Mouse (Mus musculus) lung, embryonic 15.5 days (tissue): ENCODE measurements around the gene Leng1. TPM values are rescaled to one million over a fixed set of nuclear protein-coding genes. Genes with fewer than 3 reads are reported as not detected.
"Not testable (repeated sequence)": the region's sequence is repeated elsewhere in the genome, so short reads cannot be mapped to it uniquely, and the experiment has no call there.

Source experiments
- ATAC-seq: fragments of 200-750 bp; cut with Nextera tagmentation; 2 replicates; pipeline ENCODE4 v1.8.0; 2017; ENCODE audit warnings: moderate number of reproducible peaks, borderline replicate concordance; ENCODE audit not compliant: low FRiP score, low TSS enrichment; ENCODE audit errors: extremely low read depth
- H3K27ac ChIP-seq: fragments of 300-500 bp; sonication (generic); 2 replicates; pipeline ENCODE4 v1.5.1; 2015; ENCODE audit warnings: moderate library complexity, mild to moderate bottlenecking, inconsistent platforms
- H3K27me3 ChIP-seq: fragments of 300-500 bp; sonication (generic); 2 replicates; pipeline ENCODE4 v1.6.1; 2015; ENCODE audit warnings: inconsistent platforms
- H3K36me3 ChIP-seq: fragments of 300-500 bp; sonication (generic); 2 replicates; pipeline ENCODE4 v1.6.1; 2015; ENCODE audit warnings: inconsistent platforms
- H3K4me1 ChIP-seq: fragments of 300-500 bp; sonication (generic); 2 replicates; pipeline ENCODE4 v1.6.1; 2015; ENCODE audit warnings: inconsistent platforms
- H3K4me2 ChIP-seq: fragments of 300-500 bp; sonication (generic); 2 replicates; pipeline ENCODE4 v1.6.1; 2015; ENCODE audit warnings: inconsistent platforms, mild to moderate bottlenecking, moderate library complexity
- H3K4me3 ChIP-seq: fragments of 300-500 bp; sonication (generic); 2 replicates; pipeline ENCODE4 v1.5.1; 2015; ENCODE audit warnings: mild to moderate bottlenecking, inconsistent platforms
- H3K9ac ChIP-seq: fragments of 300-500 bp; sonication (generic); 2 replicates; pipeline ENCODE4 v1.6.1; 2015; ENCODE audit warnings: inconsistent platforms
- H3K9me3 ChIP-seq: fragments of 300-500 bp; sonication (generic); 2 replicates; pipeline ENCODE4 v1.6.1; 2016; ENCODE audit warnings: inconsistent platforms
- WGBS: fragments of 180-500 bp; shearing (Covaris S2); methylation state at CpG from one replicate; pipeline ENCODE4 v1.1.7; 2015; 5-methylcytosine and 5-hydroxymethylcytosine counted together
- polyA plus RNA-seq: library from polyadenylated mRNA; unstranded; fragments of >200 nt; fragmentation: Nextera tagmentation; extraction: Ambion mirVana; gene quantifications from 2 replicates; pipeline ENCODE4 v1.2.1, GENCODE M21; 2015

Gene Leng1
- 15.0 and 15.8 TPM in 2 replicates for polyA plus RNA-seq

DNA sequence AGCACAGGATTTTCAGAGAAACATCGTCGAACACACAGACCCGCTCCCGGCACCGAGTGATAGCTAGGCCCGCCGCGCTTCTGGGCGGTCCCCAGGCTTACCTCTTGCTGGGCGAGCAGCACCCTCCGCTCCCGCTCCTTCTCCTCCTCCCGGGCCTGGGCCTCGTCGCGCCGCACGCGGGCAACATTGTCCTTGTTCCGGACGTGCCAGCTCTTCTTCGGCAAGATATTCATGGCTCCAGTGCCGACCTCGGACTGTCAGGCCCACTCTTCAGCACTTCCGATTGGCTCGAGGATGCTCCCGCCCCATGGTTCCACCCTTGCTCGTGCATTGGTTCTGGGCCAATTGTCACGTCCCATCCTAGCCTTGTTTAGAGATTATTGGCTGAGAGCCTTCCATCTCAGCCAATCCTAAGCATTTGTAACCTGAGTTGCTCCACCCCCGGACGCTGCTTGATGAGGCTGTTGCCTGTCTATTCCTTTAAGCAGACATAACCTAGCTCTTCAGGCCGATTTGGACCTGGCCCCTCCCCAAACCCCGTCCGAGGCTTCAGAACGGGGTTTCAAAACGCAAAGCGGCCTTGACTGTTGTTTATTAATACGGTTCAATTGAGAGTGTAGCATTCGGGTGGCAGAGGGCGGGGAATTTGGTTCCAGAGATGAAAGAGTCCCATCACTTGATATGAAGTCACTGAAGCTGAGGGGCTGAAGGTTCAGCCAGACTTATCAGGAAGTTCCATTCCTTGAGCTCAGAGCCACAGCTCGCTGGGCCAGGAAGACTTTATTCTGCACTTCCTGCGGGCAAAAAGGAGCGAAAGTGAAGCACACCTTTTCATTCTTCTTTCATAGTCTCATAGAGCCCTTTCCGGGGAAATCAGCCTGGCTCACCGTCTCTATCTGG lies at the start of gene Leng1:
Leng1 (minus strand) TSS at position 626 of the 900 bp plus-strand sequence.
- Histone ChIP-seq H3K4me1 (peaks cover 35% of the 10 kb centered on the region), H3K4me3 (peak within 1 kb of the TSS; percentile 55), H3K27me3 (no peaks in the 10 kb centered on the region), H3K36me3 (peaks cover 27% of the 10 kb centered on the region), H3K27ac (peak within 1 kb of the TSS; percentile 91), H3K9me3 (no peaks in the 10 kb centered on the region), H3K4me2 (peak within 1 kb of the TSS; percentile 69), H3K9ac (peak within 1 kb of the TSS; percentile 65)
- peak; percentile 98 for ATAC-seq
- WGBS = 2% methylated on average over 45 of the region's 45 CpGs

DNA sequence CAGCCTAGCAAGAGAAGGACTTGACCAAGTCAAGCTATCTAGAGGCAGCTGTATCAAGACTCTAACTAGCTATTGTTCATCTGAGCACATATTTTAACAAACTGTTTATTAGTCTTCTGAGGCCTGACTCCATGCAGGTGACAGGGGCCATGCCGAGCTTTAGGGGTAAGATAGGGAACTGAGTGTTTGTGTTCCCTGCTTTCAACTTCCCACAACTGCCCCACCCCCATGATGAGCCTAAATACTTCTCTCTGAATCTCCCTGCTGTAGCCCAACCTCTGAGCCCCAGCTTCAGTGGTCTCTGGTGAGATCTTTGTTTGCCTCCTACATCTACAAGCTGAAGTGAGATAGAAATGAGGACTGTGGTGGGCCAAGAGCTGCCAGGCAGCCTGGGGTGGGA lies 49.6 kb upstream of the Leng1 start:
- Histone ChIP-seq H3K4me3 (no peak overlapping the region), H3K9ac (no peak overlapping the region), H3K9me3 (no peaks in the 10 kb centered on the region), H3K4me1 (no peaks in the 10 kb centered on the region), H3K4me2 (no peak overlapping the region), H3K27ac (no peak overlapping the region), H3K27me3 (no peaks in the 10 kb centered on the region), H3K36me3 (no peaks in the 10 kb centered on the region)
- WGBS = 15% methylated on average over 1 of the region's 1 CpGs
- no peak for ATAC-seq

DNA sequence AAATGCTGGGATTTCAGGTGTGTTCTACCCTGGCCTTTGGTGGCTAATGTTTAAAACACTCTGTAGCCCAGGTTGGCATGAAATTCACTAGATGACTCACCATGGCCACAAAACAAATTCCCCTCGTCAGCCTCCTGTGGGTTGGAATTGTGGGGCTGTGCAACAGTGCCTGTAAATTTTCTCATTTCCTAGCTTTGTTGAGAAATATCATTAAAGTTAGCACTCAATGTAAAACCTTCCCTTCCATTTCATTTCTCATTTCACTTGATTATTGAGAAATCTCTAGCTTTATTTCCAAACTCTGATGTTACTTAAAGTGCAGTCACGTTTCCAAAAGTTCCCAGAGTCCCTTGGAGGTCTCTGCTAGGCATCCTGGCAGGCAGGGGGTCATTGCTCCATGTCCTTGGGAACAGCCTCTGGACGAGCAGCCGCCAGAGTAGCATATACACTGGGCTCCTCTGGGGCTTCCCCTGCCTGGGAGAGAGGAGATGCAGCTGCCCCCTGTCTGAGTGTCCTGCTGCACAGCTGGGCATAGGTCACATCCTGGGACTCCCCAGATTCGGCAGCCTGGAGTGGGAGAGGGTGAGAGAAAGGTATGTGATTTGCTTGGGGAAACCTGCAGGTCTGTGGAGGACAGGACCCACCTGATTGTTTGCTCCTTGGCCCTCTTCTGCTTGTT lies 46.8 kb upstream of the Leng1 start:
- no peak for ATAC-seq
- 19% methylated on average over 5 of the region's 5 CpGs for WGBS
- no peak overlapping the region for H3K27ac ChIP-seq
- peaks cover 9% of the 10 kb centered on the region; the same call in 1 of the 2 replicates for H3K36me3 ChIP-seq
- H3K4me3 ChIP-seq = no peak overlapping the region
- H3K4me1 ChIP-seq = no peaks in the 10 kb centered on the region
- H3K9ac ChIP-seq = no peak overlapping the region
- H3K9me3 ChIP-seq = no peaks in the 10 kb centered on the region
- H3K27me3 ChIP-seq = no peaks in the 10 kb centered on the region
- H3K4me2 ChIP-seq = no peak overlapping the region

DNA sequence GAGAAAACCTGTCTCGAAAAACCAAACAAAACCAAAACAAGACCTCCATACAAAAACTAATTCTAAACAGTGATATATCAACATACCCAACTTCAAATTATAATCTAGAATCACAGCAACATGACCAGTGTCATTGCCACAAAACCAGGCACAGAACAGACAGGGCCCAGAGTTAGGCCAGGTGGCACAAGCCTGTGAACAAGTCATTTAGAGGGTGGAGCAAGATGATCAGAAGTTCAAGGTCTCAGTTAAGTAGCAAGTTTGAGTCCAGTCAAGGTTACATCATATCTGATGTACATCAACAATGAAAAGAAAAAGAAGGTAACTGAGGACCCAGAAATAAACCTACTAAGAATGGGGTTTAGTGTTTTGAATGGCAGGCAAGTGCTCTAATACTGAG lies 43.4 kb upstream of the Leng1 start:
- ATAC-seq = no peak
- peaks cover 23% of the 10 kb centered on the region for H3K36me3 ChIP-seq

DNA sequence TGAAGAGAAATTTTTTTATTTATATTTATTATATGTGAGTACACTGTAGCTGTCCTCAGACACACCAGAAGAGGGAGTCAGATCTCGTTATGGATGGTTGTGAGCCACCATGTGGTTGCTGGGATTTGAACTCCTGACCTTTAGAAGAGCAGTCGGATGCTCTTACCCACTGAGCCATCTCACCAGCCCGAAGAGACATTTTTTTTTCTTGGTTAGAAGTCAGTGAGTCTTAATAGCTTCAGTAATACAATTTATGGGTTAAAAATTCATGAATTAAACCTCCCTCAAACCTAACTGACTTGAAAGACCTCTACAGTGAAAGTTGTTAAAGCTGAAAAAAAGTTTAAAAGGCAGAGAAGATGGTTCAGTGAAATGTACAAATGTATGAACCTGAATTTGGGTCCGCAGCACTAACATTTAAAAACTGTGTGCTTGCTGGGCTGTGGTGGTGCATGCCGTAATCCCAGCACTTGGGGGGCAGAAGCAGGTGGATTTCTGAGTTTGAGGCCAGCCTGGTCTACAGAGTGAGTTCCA lies 42.9 kb upstream of the Leng1 start:
- H3K4me2 ChIP-seq, H3K27me3 ChIP-seq, H3K27ac ChIP-seq, H3K9ac ChIP-seq, H3K4me3 ChIP-seq, H3K9me3 ChIP-seq, ATAC-seq: not testable (repeated sequence)
- WGBS = 32% methylated on average over 5 of the region's 5 CpGs
- H3K36me3 ChIP-seq = peaks cover 23% of the 10 kb centered on the region
- peaks cover 19% of the 10 kb centered on the region for H3K4me1 ChIP-seq

More for the DNA sequence above, 43.4 kb upstream of the Leng1 start:
- no peaks in the 10 kb centered on the region for H3K9me3 ChIP-seq
- H3K27me3 ChIP-seq = no peaks in the 10 kb centered on the region
- H3K4me3 ChIP-seq = no peak overlapping the region
- H3K27ac ChIP-seq = no peak overlapping the region; the same call in 1 of the 2 replicates
- WGBS = 73% methylated on average over 1 of the region's 1 CpGs
- H3K4me2 ChIP-seq = no peak overlapping the region
- H3K4me1 ChIP-seq = peaks cover 19% of the 10 kb centered on the region
- no peak overlapping the region for H3K9ac ChIP-seq

DNA sequence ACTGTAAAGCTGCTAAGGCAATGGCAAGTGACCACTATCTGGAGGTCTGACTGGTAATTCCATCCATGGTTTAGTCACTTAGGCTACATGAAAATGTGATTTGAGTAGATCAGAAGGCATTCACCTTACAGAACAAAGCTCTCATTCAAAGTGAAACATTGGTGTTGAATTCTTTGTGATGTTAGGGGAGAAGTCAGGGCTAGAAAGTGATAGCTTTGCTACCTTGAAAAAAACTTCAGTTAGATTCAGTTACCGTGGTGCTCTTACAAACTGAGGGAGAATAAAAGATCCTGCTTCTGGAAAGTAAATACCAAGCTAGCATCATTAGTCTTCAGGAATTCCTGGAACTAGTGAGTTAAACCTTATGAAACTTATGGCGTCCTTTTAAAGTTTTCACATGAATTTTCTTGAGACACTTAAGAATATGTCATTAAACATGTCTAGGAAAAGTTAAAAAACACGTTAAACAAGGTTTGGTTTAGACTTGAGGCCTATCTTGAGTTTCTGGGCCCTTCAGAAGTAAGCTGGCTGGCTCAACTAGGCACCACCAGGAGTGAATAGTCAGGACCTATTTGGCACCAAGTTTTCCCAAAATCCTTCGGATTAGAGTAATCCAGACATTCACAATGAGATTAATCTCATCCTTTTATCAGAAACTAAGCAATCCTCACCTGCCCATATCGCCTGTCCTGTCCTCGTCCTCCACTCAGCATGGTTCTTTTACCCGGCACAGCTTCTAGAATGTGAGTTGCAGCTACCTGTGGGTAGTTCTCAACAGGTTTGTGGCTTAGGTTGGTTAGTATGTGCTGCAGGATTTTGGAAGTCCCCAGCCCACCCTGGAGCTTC lies 42.2 kb upstream of the Leng1 start:
- H3K27ac ChIP-seq = no peak overlapping the region
- 38% methylated on average over 7 of the region's 7 CpGs for WGBS

DNA sequence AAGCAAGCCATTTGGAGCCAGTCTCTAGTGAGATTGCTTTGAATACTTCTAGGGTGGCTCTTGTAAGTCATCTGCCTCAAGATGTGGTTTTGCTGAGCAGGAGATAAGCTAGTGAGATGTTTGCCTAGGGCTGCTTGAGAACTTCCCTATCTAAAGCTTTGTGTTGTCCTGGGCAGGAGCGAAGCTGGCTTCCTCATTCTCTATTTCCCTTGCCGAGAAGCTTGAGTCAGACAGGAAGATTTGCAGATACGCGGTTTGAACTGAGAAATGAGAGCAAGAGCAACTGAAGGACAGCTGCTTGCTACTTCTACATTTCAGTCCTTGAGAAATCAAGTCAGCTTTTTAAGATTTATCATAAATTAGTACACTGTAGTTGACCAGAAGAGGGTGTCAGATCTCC lies 41.4 kb upstream of the Leng1 start:
- Histone ChIP-seq H3K4me3 (no peak overlapping the region), H3K36me3 (peaks cover 23% of the 10 kb centered on the region), H3K27ac (0 out of 2 replicates have a peak overlapping the region, but pooled peaks have one; percentile 23), H3K9me3 (no peaks in the 10 kb centered on the region), H3K27me3 (no peaks in the 10 kb centered on the region), H3K9ac (no peak overlapping the region; the same call in 1 of the 2 replicates), H3K4me2 (no peak overlapping the region), H3K4me1 (peaks cover 24% of the 10 kb centered on the region)
- no peak for ATAC-seq
- WGBS = 52% methylated on average over 4 of the region's 4 CpGs

More for the DNA sequence above, 42.2 kb upstream of the Leng1 start:
- Histone ChIP-seq H3K27me3 (no peaks in the 10 kb centered on the region), H3K4me3 (no peak overlapping the region), H3K4me2 (no peak overlapping the region), H3K9me3 (no peaks in the 10 kb centered on the region), H3K36me3 (peaks cover 23% of the 10 kb centered on the region), H3K9ac (no peak overlapping the region), H3K4me1 (peaks cover 24% of the 10 kb centered on the region)
- ATAC-seq = no peak

DNA sequence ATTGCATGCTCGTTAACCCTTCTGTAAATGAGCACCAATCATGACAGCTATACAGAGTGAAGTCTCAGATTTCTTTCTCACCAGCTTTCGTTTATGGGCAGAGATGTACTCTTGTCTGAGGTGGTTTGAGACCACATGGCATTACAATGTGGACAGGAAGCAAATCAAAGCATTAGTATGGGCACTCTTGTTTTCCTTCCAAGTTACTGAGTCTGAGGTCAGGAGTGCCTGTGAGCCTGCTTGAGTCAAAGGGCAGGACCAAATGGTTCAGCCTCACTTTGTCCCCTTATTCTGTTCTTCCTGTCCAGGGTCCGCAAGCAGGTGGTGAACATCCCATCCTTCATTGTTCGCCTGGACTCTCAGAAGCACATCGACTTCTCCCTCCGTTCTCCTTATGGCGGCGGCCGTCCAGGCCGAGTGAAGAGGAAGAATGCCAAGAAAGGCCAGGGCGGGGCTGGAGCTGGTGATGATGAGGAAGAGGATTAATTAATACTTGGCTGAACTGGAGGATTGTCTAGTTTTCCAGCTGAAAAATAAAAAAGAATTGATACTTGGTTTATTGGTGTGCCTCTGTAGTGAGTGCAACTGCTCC lies 40.8 kb upstream of the Leng1 start:
- Histone ChIP-seq H3K27ac (no peak overlapping the region), H3K9ac (no peak overlapping the region; the same call in 1 of the 2 replicates), H3K36me3 (peaks cover 26% of the 10 kb centered on the region), H3K4me2 (peak overlapping the region; percentile 82), H3K27me3 (no peaks in the 10 kb centered on the region), H3K9me3 (no peaks in the 10 kb centered on the region), H3K4me3 (peak overlapping the region; percentile 69), H3K4me1 (peaks cover 24% of the 10 kb centered on the region)
- WGBS = 43% methylated on average over 11 of the region's 11 CpGs
- no peak for ATAC-seq

DNA sequence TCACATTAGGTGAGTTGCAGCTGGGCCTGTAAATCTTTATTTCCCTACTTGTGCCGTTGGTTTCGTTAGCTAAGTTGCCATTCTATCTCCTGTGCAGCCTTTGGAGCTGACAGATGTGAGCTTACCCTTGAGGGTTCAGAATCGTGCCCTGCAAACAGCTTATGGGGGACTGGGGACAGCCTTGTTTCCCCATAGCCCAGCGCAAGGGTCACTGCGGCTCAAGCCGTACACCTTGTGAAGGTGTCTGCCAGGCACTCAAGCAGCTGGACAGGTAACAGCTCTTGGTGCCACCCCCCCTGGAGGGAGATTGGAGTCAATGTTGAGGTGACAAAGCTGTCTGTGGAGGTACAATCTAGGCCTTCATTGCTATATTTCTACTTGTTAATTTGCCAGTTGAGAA lies 40.3 kb upstream of the Leng1 start:
- Histone ChIP-seq H3K9ac (peak overlapping the region; percentile 79), H3K9me3 (no peaks in the 10 kb centered on the region)
- no peak for ATAC-seq

DNA sequence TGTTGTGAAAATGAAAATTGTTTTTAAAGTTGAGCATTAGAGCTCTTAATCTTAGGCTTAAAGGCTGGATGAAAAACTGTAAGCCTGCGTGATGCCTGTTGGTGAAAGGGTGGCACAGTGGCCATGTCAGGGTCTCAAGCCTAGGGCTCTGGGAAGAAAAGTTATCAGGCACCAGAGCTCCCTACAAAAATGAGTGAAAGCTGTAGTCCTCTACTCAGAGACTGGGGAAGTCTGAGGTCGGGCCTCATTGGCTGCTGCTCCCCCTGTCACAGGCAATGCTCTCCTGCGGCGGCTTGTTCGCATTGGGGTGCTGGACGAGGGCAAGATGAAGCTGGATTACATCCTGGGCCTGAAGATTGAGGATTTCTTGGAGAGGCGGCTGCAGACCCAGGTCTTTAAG lies 39.8 kb upstream of the Leng1 start:
- peaks cover 24% of the 10 kb centered on the region for H3K4me1 ChIP-seq
- 2% methylated on average over 7 of the region's 7 CpGs for WGBS
- not testable (repeated sequence) for ATAC-seq, H3K9me3 ChIP-seq, H3K27me3 ChIP-seq
- peak overlapping the region; percentile 69 for H3K4me3 ChIP-seq
- H3K9ac ChIP-seq = peak overlapping the region; percentile 79
- H3K36me3 ChIP-seq = peaks cover 32% of the 10 kb centered on the region
- H3K4me2 ChIP-seq = peak overlapping the region; percentile 82
- peak overlapping the region; percentile 93; the same call in 1 of the 2 replicates for H3K27ac ChIP-seq

More for the DNA sequence above, 40.3 kb upstream of the Leng1 start:
- peaks cover 24% of the 10 kb centered on the region for H3K4me1 ChIP-seq
- WGBS = 20% methylated on average over 6 of the region's 6 CpGs
- peak overlapping the region; percentile 69 for H3K4me3 ChIP-seq
- no peak overlapping the region for H3K27ac ChIP-seq
- no peaks in the 10 kb centered on the region for H3K27me3 ChIP-seq
- peak overlapping the region; percentile 82 for H3K4me2 ChIP-seq
- H3K36me3 ChIP-seq = peaks cover 32% of the 10 kb centered on the region

DNA sequence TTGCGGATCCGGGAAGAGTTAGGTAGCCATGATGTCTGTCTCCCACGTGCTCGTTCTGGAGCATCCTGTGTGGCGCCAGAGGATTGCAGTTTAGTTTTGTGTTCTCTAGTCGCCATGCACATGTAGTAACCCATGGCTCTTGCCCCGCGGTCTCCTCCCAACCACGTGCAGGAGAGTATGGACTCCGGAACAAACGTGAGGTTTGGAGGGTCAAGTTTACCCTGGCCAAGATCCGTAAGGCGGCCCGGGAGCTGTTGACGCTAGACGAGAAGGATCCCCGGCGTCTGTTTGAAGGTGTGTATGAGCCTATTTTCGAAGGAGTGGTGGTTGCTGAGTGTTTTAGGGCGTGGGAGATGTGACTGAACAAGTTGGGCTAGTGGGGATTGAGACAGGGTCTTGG lies 38.8 kb upstream of the Leng1 start:
- H3K4me2 ChIP-seq = peak overlapping the region; percentile 82
- H3K36me3 ChIP-seq = peaks cover 41% of the 10 kb centered on the region
- peak; percentile 10; the same call in 1 of the 2 replicates for ATAC-seq
- H3K4me1 ChIP-seq = peaks cover 24% of the 10 kb centered on the region
- H3K9me3 ChIP-seq = no peaks in the 10 kb centered on the region
- H3K27me3 ChIP-seq = no peaks in the 10 kb centered on the region
- WGBS = under 1% methylated on average over 20 of the region's 20 CpGs
- peak overlapping the region; percentile 79 for H3K9ac ChIP-seq
- peak overlapping the region; percentile 93 for H3K27ac ChIP-seq
- peak overlapping the region; percentile 69 for H3K4me3 ChIP-seq
